Mouse (Mus musculus): ENCODE measurements around the gene Raver2. TPM values are rescaled to one million over a fixed set of nuclear protein-coding genes. Genes with fewer than 3 reads are reported as not detected.

The Raver2 gene
- polyA plus RNA-seq (2014; fragmentation: Nextera tagmentation; extraction: Ambion mirVana): 9.9 and 12.8 TPM in 2 replicates

GRCm38 (mm10) chr4:101068786-101069153, at the start of gene Raver2:
Gene Raver2, plus strand, starts transcription at chr4:101068983.
- no peaks in the 10 kb centered on the region for H3K9me3 ChIP-seq (ENCODE audit: control insufficient read depth, low read length)
- under 1% methylated on average over 10 of the region's 54 CpGs for WGBS
- H3K36me3 ChIP-seq (ENCODE audit: control insufficient read depth, insufficient read depth, low read length): no peaks in the 10 kb centered on the region
- H3K9ac ChIP-seq (ENCODE audit: low read depth, low read length): peak within 1 kb of the TSS; percentile 84
- peak within 1 kb of the TSS; percentile 55 for H3K27ac ChIP-seq (replicated peaks; ENCODE audit: low read depth, low read length)
- H3K4me3 ChIP-seq (ENCODE audit: low read depth, low read length): peak within 1 kb of the TSS; percentile 87
- H3K4me1 ChIP-seq (ENCODE audit: control insufficient read depth, insufficient read depth, low read length): peaks cover 9% of the 10 kb centered on the region; the same call in 1 of the 2 replicates
- DNase-seq (ENCODE audit: low spot score): peak; percentile 75
- ATAC-seq (ENCODE audit: low read depth): peak; percentile 84
- peak within 1 kb of the TSS; percentile 93 for H3K4me2 ChIP-seq (ENCODE audit: low read depth, low read length)
- H3K27me3 ChIP-seq (replicated peaks; ENCODE audit: control insufficient read depth, insufficient read depth, low read length): no peaks in the 10 kb centered on the region

GRCm38 (mm10) chr4:101020596-101020995, 48.2 kb upstream of the Raver2 start, which contains the start of gene Gm10577:
Gene Gm10577, minus strand, starts transcription at chr4:101020696.
- DNase-seq (ENCODE audit: low spot score) (no peak), ATAC-seq (ENCODE audit: low read depth) (no peak)
- H3K27ac ChIP-seq (replicated peaks; ENCODE audit: low read depth, low read length): 0 out of 2 replicates have a peak within 1 kb of the TSS, but pooled peaks have one; percentile 23
- peaks cover 9% of the 10 kb centered on the region; the same call in 1 of the 2 replicates for H3K9me3 ChIP-seq (ENCODE audit: control insufficient read depth, low read length)
- WGBS: 77% methylated on average over 4 of the region's 4 CpGs
- H3K4me2 ChIP-seq (ENCODE audit: low read depth, low read length): no peak within 1 kb of the TSS
- H3K4me3 ChIP-seq (ENCODE audit: low read depth, low read length): no peak within 1 kb of the TSS
- no peaks in the 10 kb centered on the region for H3K4me1 ChIP-seq (ENCODE audit: control insufficient read depth, insufficient read depth, low read length)
- no peaks in the 10 kb centered on the region for H3K36me3 ChIP-seq (ENCODE audit: control insufficient read depth, insufficient read depth, low read length)
- H3K9ac ChIP-seq (ENCODE audit: low read depth, low read length): no peak within 1 kb of the TSS
- no peaks in the 10 kb centered on the region for H3K27me3 ChIP-seq (replicated peaks; ENCODE audit: control insufficient read depth, insufficient read depth, low read length)

GRCm38 (mm10) chr4:101026566-101026965, 42.2 kb upstream of the Raver2 start:
- Histone ChIP-seq H3K4me1 (ENCODE audit: control insufficient read depth, insufficient read depth, low read length) (peaks cover 4% of the 10 kb centered on the region; the same call in 1 of the 2 replicates), H3K36me3 (ENCODE audit: control insufficient read depth, insufficient read depth, low read length) (no peaks in the 10 kb centered on the region), H3K27me3 (replicated peaks; ENCODE audit: control insufficient read depth, insufficient read depth, low read length) (no peaks in the 10 kb centered on the region), H3K9me3 (ENCODE audit: control insufficient read depth, low read length) (peaks cover 9% of the 10 kb centered on the region; the same call in 1 of the 2 replicates), H3K4me3 (ENCODE audit: low read depth, low read length) (no peak overlapping the region), H3K4me2 (ENCODE audit: low read depth, low read length) (no peak overlapping the region), H3K27ac (replicated peaks; ENCODE audit: low read depth, low read length) (no peak overlapping the region), H3K9ac (ENCODE audit: low read depth, low read length) (no peak overlapping the region)
- ATAC-seq (ENCODE audit: low read depth): peak; percentile 30; the same call in 1 of the 2 replicates
- DNase-seq (ENCODE audit: low spot score): peak; percentile 14
- WGBS: 51% methylated on average over 5 of the region's 5 CpGs

- DNase-seq (ENCODE audit: low spot score) (peak; percentile 38), ATAC-seq (ENCODE audit: low read depth) (no peak)
- no peak overlapping the region for H3K4me2 ChIP-seq (ENCODE audit: low read depth, low read length)
- H3K9ac ChIP-seq (ENCODE audit: low read depth, low read length): no peak overlapping the region
- 69% methylated on average over 2 of the region's 2 CpGs for WGBS
- H3K36me3 ChIP-seq (ENCODE audit: control insufficient read depth, insufficient read depth, low read length): no peaks in the 10 kb centered on the region
- no peak overlapping the region for H3K27ac ChIP-seq (replicated peaks; ENCODE audit: low read depth, low read length)
- peaks cover 9% of the 10 kb centered on the region; the same call in 1 of the 2 replicates for H3K9me3 ChIP-seq (ENCODE audit: control insufficient read depth, low read length)
- H3K4me3 ChIP-seq (ENCODE audit: low read depth, low read length): no peak overlapping the region
- no peaks in the 10 kb centered on the region for H3K27me3 ChIP-seq (replicated peaks; ENCODE audit: control insufficient read depth, insufficient read depth, low read length)
- H3K4me1 ChIP-seq (ENCODE audit: control insufficient read depth, insufficient read depth, low read length): peaks cover 4% of the 10 kb centered on the region; the same call in 1 of the 2 replicates
These were observed 41.8 kb upstream of the Raver2 start for GRCm38 (mm10) chr4:101026995-101027394.

- WGBS: 85% methylated on average over 9 of the region's 9 CpGs
- no peak overlapping the region for H3K9ac ChIP-seq (ENCODE audit: low read depth, low read length)
- H3K36me3 ChIP-seq (ENCODE audit: control insufficient read depth, insufficient read depth, low read length): no peaks in the 10 kb centered on the region
- DNase-seq (ENCODE audit: low spot score) (no peak), ATAC-seq (ENCODE audit: low read depth) (no peak)
- peaks cover 6% of the 10 kb centered on the region; the same call in 1 of the 2 replicates for H3K9me3 ChIP-seq (ENCODE audit: control insufficient read depth, low read length)
- no peak overlapping the region for H3K4me3 ChIP-seq (ENCODE audit: low read depth, low read length)
- no peak overlapping the region for H3K4me2 ChIP-seq (ENCODE audit: low read depth, low read length)
- H3K4me1 ChIP-seq (ENCODE audit: control insufficient read depth, insufficient read depth, low read length): peaks cover 4% of the 10 kb centered on the region; the same call in 1 of the 2 replicates
- no peaks in the 10 kb centered on the region for H3K27me3 ChIP-seq (replicated peaks; ENCODE audit: control insufficient read depth, insufficient read depth, low read length)
- H3K27ac ChIP-seq (replicated peaks; ENCODE audit: low read depth, low read length): no peak overlapping the region
These were observed 40.9 kb upstream of the Raver2 start for GRCm38 (mm10) chr4:101027852-101028411.

- Histone ChIP-seq H3K9ac (ENCODE audit: low read depth, low read length) (no peak overlapping the region), H3K4me2 (ENCODE audit: low read depth, low read length) (no peak overlapping the region), H3K4me1 (ENCODE audit: control insufficient read depth, insufficient read depth, low read length) (no peaks in the 10 kb centered on the region), H3K9me3 (ENCODE audit: control insufficient read depth, low read length) (no peaks in the 10 kb centered on the region), H3K27me3 (replicated peaks; ENCODE audit: control insufficient read depth, insufficient read depth, low read length) (no peaks in the 10 kb centered on the region), H3K4me3 (ENCODE audit: low read depth, low read length) (no peak overlapping the region), H3K36me3 (ENCODE audit: control insufficient read depth, insufficient read depth, low read length) (no peaks in the 10 kb centered on the region), H3K27ac (replicated peaks; ENCODE audit: low read depth, low read length) (no peak overlapping the region)
- ATAC-seq (ENCODE audit: low read depth): no peak
- DNase-seq (ENCODE audit: low spot score): no peak
- WGBS: 70% methylated on average over 3 of the region's 3 CpGs
These were observed 35.7 kb upstream of the Raver2 start for GRCm38 (mm10) chr4:101033047-101033446.

- H3K27ac ChIP-seq (replicated peaks; ENCODE audit: low read depth, low read length): no peak overlapping the region
- H3K27me3 ChIP-seq (replicated peaks; ENCODE audit: control insufficient read depth, insufficient read depth, low read length): no peaks in the 10 kb centered on the region
- 76% methylated on average over 5 of the region's 5 CpGs for WGBS
- no peak overlapping the region for H3K4me2 ChIP-seq (ENCODE audit: low read depth, low read length)
- H3K9ac ChIP-seq (ENCODE audit: low read depth, low read length): no peak overlapping the region
- ATAC-seq (ENCODE audit: low read depth) (no peak), DNase-seq (ENCODE audit: low spot score) (peak; percentile 22)
- H3K4me1 ChIP-seq (ENCODE audit: control insufficient read depth, insufficient read depth, low read length): no peaks in the 10 kb centered on the region
- H3K4me3 ChIP-seq (ENCODE audit: low read depth, low read length): no peak overlapping the region
- no peaks in the 10 kb centered on the region for H3K36me3 ChIP-seq (ENCODE audit: control insufficient read depth, insufficient read depth, low read length)
- H3K9me3 ChIP-seq (ENCODE audit: control insufficient read depth, low read length): no peaks in the 10 kb centered on the region
These were observed 33.7 kb upstream of the Raver2 start for GRCm38 (mm10) chr4:101035131-101035530.

GRCm38 (mm10) chr4:101037156-101037555, 31.6 kb upstream of the Raver2 start:
- Histone ChIP-seq H3K9ac (ENCODE audit: low read depth, low read length) (no peak overlapping the region), H3K4me2 (ENCODE audit: low read depth, low read length) (no peak overlapping the region), H3K4me1 (ENCODE audit: control insufficient read depth, insufficient read depth, low read length) (no peaks in the 10 kb centered on the region), H3K27ac (replicated peaks; ENCODE audit: low read depth, low read length) (no peak overlapping the region), H3K9me3 (ENCODE audit: control insufficient read depth, low read length) (no peaks in the 10 kb centered on the region), H3K27me3 (replicated peaks; ENCODE audit: control insufficient read depth, insufficient read depth, low read length) (no peaks in the 10 kb centered on the region), H3K36me3 (ENCODE audit: control insufficient read depth, insufficient read depth, low read length) (no peaks in the 10 kb centered on the region), H3K4me3 (ENCODE audit: low read depth, low read length) (no peak overlapping the region)
- WGBS: 67% methylated on average over 7 of the region's 7 CpGs
- DNase-seq (ENCODE audit: low spot score): no peak
- no peak for ATAC-seq (ENCODE audit: low read depth)

- 68% methylated on average over 2 of the region's 2 CpGs for WGBS
- Histone ChIP-seq H3K36me3 (ENCODE audit: control insufficient read depth, insufficient read depth, low read length) (no peaks in the 10 kb centered on the region), H3K4me2 (ENCODE audit: low read depth, low read length) (no peak overlapping the region), H3K27ac (replicated peaks; ENCODE audit: low read depth, low read length) (no peak overlapping the region), H3K27me3 (replicated peaks; ENCODE audit: control insufficient read depth, insufficient read depth, low read length) (no peaks in the 10 kb centered on the region), H3K9me3 (ENCODE audit: control insufficient read depth, low read length) (no peaks in the 10 kb centered on the region), H3K9ac (ENCODE audit: low read depth, low read length) (no peak overlapping the region), H3K4me3 (ENCODE audit: low read depth, low read length) (no peak overlapping the region), H3K4me1 (ENCODE audit: control insufficient read depth, insufficient read depth, low read length) (no peaks in the 10 kb centered on the region)
- DNase-seq (ENCODE audit: low spot score) (peak; percentile 78), ATAC-seq (ENCODE audit: low read depth) (peak; percentile 80)
These were observed 25.1 kb upstream of the Raver2 start for GRCm38 (mm10) chr4:101043691-101044090.
